Comparison of ENCODE assay signal across 8 mouse cellular contexts in the genomic region with DNA sequence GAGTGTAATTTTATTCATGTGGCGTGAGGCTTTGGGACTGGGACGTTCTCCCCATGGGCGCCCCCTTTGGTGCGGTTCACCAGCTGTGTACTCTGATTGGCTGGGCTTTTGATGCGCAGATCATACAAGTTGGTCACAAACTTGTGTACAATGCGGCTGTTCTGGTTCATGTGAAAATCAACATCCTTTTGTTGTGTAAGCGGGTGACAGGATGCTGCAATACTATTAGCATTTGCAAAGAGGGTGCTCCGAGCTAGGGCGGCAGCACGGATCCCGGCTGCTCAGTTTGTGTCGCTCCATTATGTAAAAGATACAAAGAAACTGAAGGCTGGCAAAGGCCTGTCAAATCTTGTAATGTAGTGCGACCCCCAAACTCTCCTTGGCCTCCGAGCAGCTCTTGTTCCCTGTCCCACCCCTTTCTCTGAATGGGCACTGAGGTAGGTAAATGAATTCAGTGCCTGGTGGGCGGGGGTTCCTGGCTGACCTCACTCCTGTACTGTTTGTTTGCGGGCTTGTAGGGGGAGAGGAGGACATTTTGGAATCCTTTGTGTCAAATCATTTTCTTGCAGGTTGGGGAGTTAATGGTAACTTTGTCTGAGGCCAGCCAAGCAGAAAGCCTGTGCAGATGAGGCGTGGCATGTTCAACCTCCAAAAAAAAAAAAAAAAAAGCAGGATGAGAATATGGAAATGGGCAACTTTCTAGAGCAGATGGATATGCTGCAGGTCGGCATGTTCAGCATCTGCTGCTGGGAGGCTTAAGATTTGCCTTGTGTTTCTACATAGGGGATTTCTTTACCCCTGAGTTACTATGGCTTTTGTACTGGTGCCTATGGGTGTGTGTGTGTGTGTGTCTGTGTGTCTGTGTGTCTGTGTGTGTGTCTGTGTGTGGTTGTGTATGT.
DNase-seq lines count a peak whose midpoint lies in the region; ATAC-seq and TF ChIP-seq lines count a peak whose summit lies in the region.

No protein-coding gene starts in this region.

- 0 out of 2 replicates have a peak, but pooled peaks have one; percentile 21 for TF ChIP-seq POLR2A in olfactory bulb, adult 2 months (IDR thresholded peaks at IDR 0.05; ENCODE audit: insufficient read depth, low read depth, low read length)

- peak overlapping the region; percentile 19; the same call in 1 of the 2 replicates for H3K4me3 ChIP-seq in hindbrain, embryonic 13.5 days
- no peak overlapping the region for H3K4me3 ChIP-seq in liver, embryonic 11.5 days (ENCODE audit: low read depth, low read length)
- H3K4me3 ChIP-seq in olfactory bulb, adult 2 months (ENCODE audit: insufficient read depth, low read depth, low read length): no peak overlapping the region

- peak; percentile 36 to 59 for DNase-seq in kidney, postnatal 4 days
- no peak for DNase-seq in kidney, postnatal 25 days
- peak; percentile 82 for DNase-seq in embryo, embryonic 10.5 days (ENCODE audit: low spot score)
- DNase-seq in liver, embryonic 11.5 days (ENCODE audit: low spot score): no peak
- no peak for DNase-seq in yolk sac, embryonic 10.5 days (ENCODE audit: low spot score)

- peak; percentile 82 for ATAC-seq in hindbrain, embryonic 13.5 days (ENCODE audit: low FRiP score)
- ATAC-seq in liver, embryonic 11.5 days (replicated peaks; ENCODE audit: low FRiP score): no peak
- no peak for ATAC-seq in megakaryocyte, adult 5-6 weeks (ENCODE audit: poor library complexity, severe bottlenecking)

- H3K27ac ChIP-seq in hindbrain, embryonic 13.5 days: peak overlapping the region; percentile 53
- no peak overlapping the region for H3K27ac ChIP-seq in liver, embryonic 11.5 days (ENCODE audit: low read depth, low read length)
- no peak overlapping the region for H3K27ac ChIP-seq in olfactory bulb, adult 2 months (ENCODE audit: insufficient read depth, low read depth, low read length)

- H3K4me2 ChIP-seq in hindbrain, embryonic 13.5 days: peak overlapping the region; percentile 48
- H3K4me2 ChIP-seq in liver, embryonic 11.5 days: peak overlapping the region; percentile 23; the same call in 1 of the 2 replicates

- peaks cover 28% of the 10 kb centered on the region for H3K4me1 ChIP-seq in hindbrain, embryonic 13.5 days (replicated peaks)
- H3K4me1 ChIP-seq in liver, embryonic 11.5 days (replicated peaks; ENCODE audit: control insufficient read depth, insufficient read depth, low read length): no peaks in the 10 kb centered on the region; the same call in 1 of the 2 replicates
- peaks cover 6% of the 10 kb centered on the region; the same call in 1 of the 2 replicates for H3K4me1 ChIP-seq in olfactory bulb, adult 2 months (ENCODE audit: control insufficient read depth, insufficient read depth, low read length)

- peaks cover 3% of the 10 kb centered on the region; the same call in 1 of the 2 replicates for H3K36me3 ChIP-seq in hindbrain, embryonic 13.5 days
- H3K36me3 ChIP-seq in liver, embryonic 11.5 days (ENCODE audit: control insufficient read depth, insufficient read depth, low read length): no peaks in the 10 kb centered on the region

- peaks cover 91% of the 10 kb centered on the region for H3K27me3 ChIP-seq in hindbrain, embryonic 13.5 days
- H3K27me3 ChIP-seq in liver, embryonic 11.5 days (replicated peaks; ENCODE audit: control insufficient read depth, insufficient read depth, low read length): no peaks in the 10 kb centered on the region

- H3K9ac ChIP-seq in hindbrain, embryonic 13.5 days: peak overlapping the region; percentile 53; the same call in 1 of the 2 replicates
- no peak overlapping the region for H3K9ac ChIP-seq in liver, embryonic 11.5 days (ENCODE audit: low read depth, low read length)

- no peak for TF ChIP-seq CTCF in olfactory bulb, adult 2 months (IDR thresholded peaks at IDR 0.05; ENCODE audit: insufficient read depth, low read depth, low read length)

- no peaks in the 10 kb centered on the region for H3K9me3 ChIP-seq in hindbrain, embryonic 13.5 days
- no peaks in the 10 kb centered on the region for H3K9me3 ChIP-seq in liver, embryonic 11.5 days (ENCODE audit: control insufficient read depth, low read length)

- 5% methylated on average over 18 of the region's 18 CpGs for WGBS in hindbrain, embryonic 13.5 days
- WGBS in liver, embryonic 11.5 days: 31% methylated on average over 18 of the region's 18 CpGs
- WGBS in olfactory bulb, adult 2 months: 14% methylated on average over 18 of the region's 18 CpGs

Comparison
In these comparisons a context has a peak if more than half of its experiments do, and no peak if none do; other contexts are left out.
1. DNase-seq: peak in kidney, postnatal 4 days (2 of 2) and embryo, embryonic 10.5 days (single experiment); none in kidney, postnatal 25 days (0 of 2), liver, embryonic 11.5 days (single experiment) and yolk sac, embryonic 10.5 days (single experiment).